Mouse (Mus musculus) thymus, adult 2 months (tissue): ENCODE data around the gene Gm8765. TPM values are rescaled to one million over a fixed set of nuclear protein-coding genes. Genes with fewer than 3 reads are reported as not detected.
"Not testable (repeated sequence)": the region's sequence is repeated elsewhere in the genome, so short reads cannot be mapped to it uniquely, and the experiment has no call there.

ENCODE experiments used
- DNase-seq: peaks from one replicate; pipeline ENCODE4 v3.0.0; 2021
- H3K27ac ChIP-seq: fragments of 200-500 bp; 2 replicates; pipeline ENCODE4 v1.5.1; 2012; ENCODE audit warnings: low read length, control low read depth; ENCODE audit not compliant: control insufficient read depth, insufficient read depth
- H3K27me3 ChIP-seq: fragments of 200-500 bp; 2 replicates; pipeline ENCODE4 v1.6.1; 2012; ENCODE audit warnings: mild to moderate bottlenecking, low read length, moderate library complexity, mixed read lengths; ENCODE audit not compliant: control insufficient read depth, insufficient read depth
- H3K36me3 ChIP-seq: fragments of 200-500 bp; 2 replicates; pipeline ENCODE4 v1.6.1; 2012; ENCODE audit warnings: mild to moderate bottlenecking, low read length, moderate library complexity; ENCODE audit not compliant: control insufficient read depth, insufficient read depth
- H3K4me1 ChIP-seq: fragments of 200-500 bp; replicated peaks from 2 replicates; pipeline ENCODE4 v1.6.1; 2012; ENCODE audit warnings: low read length; ENCODE audit not compliant: control insufficient read depth, insufficient read depth
- H3K4me3 ChIP-seq: fragments of 200-500 bp; 2 replicates; pipeline ENCODE4 v1.5.1; 2012; ENCODE audit warnings: mild to moderate bottlenecking, low read length, control low read depth, moderate library complexity; ENCODE audit not compliant: control insufficient read depth, insufficient read depth
- CTCF ChIP-seq: fragments of 200-500 bp; IDR thresholded peaks from 2 replicates; pipeline ENCODE4 v1.5.1; 2012; ENCODE audit warnings: mild to moderate bottlenecking, control low read depth, low read length, moderate library complexity, borderline replicate concordance; ENCODE audit not compliant: control insufficient read depth, poor library complexity, insufficient read depth; ENCODE audit errors: extremely low read depth
- POLR2A ChIP-seq: fragments of 200-500 bp; IDR thresholded peaks from 2 replicates; pipeline ENCODE4 v1.6.1; 2012; ENCODE audit warnings: mild to moderate bottlenecking, low read length, control low read depth, moderate library complexity; ENCODE audit not compliant: control insufficient read depth, poor library complexity, insufficient read depth; ENCODE audit errors: extremely low read depth
- WGBS: fragments of 180-500 bp; shearing (Covaris S2); methylation state at CpG from one replicate; pipeline ENCODE4 v1.1.7; 2018; 5-methylcytosine and 5-hydroxymethylcytosine counted together
- polyA plus RNA-seq: library from polyadenylated mRNA; depleted of rRNA; stranded (reverse); fragments of >200 nt; gene quantifications from 2 replicates; pipeline ENCODE4 v1.2.3, GENCODE M21; 2012; rRNA removed

Gm8765 gene
- polyA plus RNA-seq: not detected in 2 replicates

DNA sequence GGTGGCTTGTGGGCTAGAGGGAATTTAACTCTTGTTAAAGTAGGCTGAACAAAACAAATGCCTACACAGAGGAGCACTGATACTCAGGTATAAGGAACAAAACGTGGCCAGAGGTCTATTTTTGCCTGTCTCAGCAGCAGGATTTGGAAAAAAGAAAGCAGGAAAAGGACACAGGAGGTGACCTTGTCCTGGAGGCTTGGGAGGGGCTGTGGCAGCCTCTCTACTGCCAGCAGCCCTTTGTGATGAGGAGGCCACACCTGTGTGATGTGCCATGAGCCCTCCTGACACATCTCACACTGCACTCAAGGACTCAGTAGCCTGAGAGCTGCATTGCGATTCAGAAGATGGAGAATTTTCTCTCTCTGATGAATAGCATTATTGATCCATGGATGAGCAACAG, at the start of gene Gm8765:
Gene Gm8765, plus strand, starts transcription at position 301 of the 400 bp plus-strand sequence.
- H3K27me3 ChIP-seq, DNase-seq, H3K4me1 ChIP-seq, H3K36me3 ChIP-seq, H3K27ac ChIP-seq, H3K4me3 ChIP-seq: not testable (repeated sequence)
- 13% methylated on average over 1 of the region's 2 CpGs for WGBS

DNA sequence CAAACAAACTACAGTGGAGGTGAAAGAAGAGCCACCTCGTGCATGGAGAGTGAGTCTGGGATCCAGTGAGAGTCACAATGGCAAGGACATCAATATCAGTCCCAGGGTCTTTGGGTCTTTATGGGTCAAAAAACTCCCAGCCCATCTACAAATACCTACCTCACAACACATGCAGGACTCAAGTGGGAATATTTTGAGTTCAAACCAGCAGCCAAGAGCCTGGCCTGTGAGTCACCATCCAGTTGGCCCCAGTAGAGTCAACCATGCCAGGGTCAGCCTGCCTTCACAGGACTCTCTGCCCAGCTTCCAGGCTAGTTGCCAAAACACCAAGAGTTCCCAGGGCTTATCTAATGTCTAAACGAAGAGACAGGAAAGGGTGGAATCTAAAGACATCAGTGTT, 49.3 kb upstream of the Gm8765 start:
- not testable (repeated sequence) for H3K27ac ChIP-seq, H3K4me1 ChIP-seq, DNase-seq, H3K4me3 ChIP-seq, H3K36me3 ChIP-seq, H3K27me3 ChIP-seq
- WGBS: 81% methylated on average over 2 of the region's 2 CpGs

DNA sequence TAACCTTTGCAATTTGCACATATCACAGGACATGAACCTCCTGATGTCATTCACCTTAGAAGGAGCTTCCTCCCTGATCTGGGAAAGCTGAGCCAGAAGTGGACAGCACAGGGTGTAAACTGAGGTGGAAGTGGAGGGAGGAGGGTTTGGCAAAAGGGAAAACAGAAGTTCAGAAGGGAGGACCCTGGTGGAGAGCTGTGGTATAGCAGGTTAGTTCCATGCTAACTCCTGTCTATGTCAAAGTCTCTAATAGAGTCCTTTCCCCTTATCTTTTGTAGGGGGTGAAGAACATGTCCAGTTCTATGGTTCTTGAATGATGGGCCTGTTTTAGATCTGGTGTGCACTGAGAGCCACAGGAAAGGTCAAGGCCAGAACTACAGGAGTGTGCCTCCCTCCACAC, 52.2 kb downstream of the Gm8765 start:
- not testable (repeated sequence) for DNase-seq, H3K4me1 ChIP-seq, H3K27me3 ChIP-seq, H3K4me3 ChIP-seq, H3K36me3 ChIP-seq, H3K27ac ChIP-seq

DNA sequence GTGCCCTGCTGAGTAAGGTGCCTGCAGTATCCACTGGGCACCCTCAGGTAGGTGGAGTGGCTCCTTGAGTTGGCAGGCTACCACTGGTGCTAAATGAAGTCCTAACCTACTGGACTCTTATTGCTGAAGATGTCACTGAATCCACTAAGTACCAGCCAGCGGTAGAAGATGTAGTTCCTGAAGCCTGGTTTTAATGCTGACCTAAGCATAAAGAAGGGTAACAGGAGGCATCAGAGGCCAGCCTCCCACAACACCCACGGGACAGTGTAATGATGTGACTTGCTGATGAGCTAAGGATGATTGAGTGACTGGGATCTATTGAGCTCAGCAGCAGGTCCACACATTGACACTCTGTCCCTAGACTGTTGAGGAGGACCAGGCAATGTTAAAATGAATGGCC, 53.6 kb downstream of the Gm8765 start:
- WGBS: 86% methylated on average over 2 of the region's 2 CpGs
- TF ChIP-seq CTCF (no peak), POLR2A (no peak)
- Histone ChIP-seq H3K27ac (no peak overlapping the region), H3K36me3 (no peaks in the 10 kb centered on the region), H3K4me1 (no peaks in the 10 kb centered on the region), H3K4me3 (no peak overlapping the region), H3K27me3 (no peaks in the 10 kb centered on the region)
- DNase-seq: no peak

DNA sequence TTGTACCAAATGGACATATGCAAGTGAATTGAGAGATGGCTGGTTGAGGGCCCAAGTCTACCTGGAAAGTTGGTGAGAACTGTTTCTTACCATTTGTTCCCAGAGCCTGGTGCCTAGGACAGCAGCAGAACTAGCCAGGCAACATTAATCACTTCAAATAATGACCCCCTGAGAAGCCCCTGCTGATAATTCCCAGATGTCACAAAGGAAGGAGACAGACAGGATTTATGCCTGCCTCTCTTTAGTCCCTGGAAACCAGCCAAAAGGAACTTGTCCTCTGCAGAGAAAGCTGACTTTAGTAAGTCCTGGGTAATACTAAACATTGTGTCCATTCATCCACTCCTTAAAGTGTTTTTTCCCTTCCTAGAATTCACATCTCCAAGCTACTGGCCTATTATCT, 54.8 kb downstream of the Gm8765 start:
- H3K27me3 ChIP-seq, H3K4me3 ChIP-seq, H3K4me1 ChIP-seq, H3K27ac ChIP-seq, H3K36me3 ChIP-seq, DNase-seq: not testable (repeated sequence)

Other genes starting within 250 kb of the Gm8765 start
- gene Nutm2, start 231.0 kb upstream of the Gm8765 start, polyA plus RNA-seq: not detected in 2 replicates
- gene Gm904, start 55.1 kb upstream of the Gm8765 start, polyA plus RNA-seq: not detected in 2 replicates